Mouse (Mus musculus): ENCODE measurements around the gene Pla2g10. TPM values are rescaled to one million over a fixed set of nuclear protein-coding genes. Genes with fewer than 3 reads are reported as not detected.
"Not testable (repeated sequence)": the region's sequence is repeated elsewhere in the genome, so short reads cannot be mapped to it uniquely, and the experiment has no call there.

Gene Pla2g10
- 0.43 TPM in 1 of 2 replicates, not detected in the other for polyA plus RNA-seq (2015; fragmentation: Nextera tagmentation; extraction: Ambion mirVana)

DNA sequence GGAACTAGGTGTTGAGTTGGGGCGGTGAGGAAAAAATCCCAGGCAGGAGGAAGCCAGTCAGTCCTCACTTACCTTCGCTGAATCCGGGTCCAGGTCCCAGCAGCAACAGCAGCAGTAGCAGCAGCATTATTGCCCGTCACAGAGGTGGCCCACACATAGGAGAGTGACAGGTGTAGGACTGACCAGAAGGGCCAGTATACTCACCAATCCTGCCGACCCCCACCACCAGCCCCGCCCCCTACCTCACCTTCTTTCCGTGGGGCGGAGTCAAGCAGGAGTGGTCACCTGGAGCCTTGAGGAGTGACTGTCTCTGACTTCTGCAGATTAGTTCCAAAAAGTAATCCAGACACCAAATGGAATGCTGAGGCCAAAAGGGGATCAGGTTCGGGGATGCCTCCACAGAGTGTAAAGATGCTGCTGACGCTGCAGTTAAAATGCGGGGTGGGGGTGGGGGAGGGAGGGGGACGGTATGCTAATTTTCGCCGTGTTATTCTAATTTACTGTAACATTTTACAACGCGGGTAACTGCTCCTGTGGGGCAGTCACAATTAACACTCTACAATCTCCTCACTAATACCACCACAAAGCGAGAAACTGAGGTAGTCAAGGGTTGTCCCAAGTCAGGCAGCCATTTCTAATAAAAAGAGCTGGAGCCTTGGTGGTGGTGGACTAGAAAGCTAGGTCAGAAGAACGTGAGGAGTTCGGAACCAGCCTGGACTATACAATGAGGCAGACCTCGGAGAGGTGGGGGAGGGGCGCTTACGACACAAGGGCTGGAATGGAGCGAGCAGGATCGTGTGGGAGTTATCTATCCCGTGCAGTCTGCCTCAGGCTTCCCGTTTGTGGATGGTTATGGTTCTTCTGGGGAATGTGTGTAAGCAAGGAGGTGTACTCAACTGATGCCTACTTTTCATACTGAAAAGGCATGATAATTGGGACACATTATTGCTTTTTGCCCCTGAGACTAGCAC, at the start of gene Pla2g10:
TSS of gene Pla2g10 (minus strand) at position 699 of the 971 bp plus-strand sequence.
- peak within 1 kb of the TSS; percentile 34 for H3K4me2 ChIP-seq (ENCODE audit: low read length)
- no peaks in the 10 kb centered on the region for H3K27me3 ChIP-seq (replicated peaks; ENCODE audit: control insufficient read depth, insufficient read depth, low read length)
- peaks cover 4% of the 10 kb centered on the region; the same call in 1 of the 2 replicates for H3K4me1 ChIP-seq (replicated peaks; ENCODE audit: control insufficient read depth, insufficient read depth, low read length)
- peak within 1 kb of the TSS; percentile 14; the same call in 1 of the 2 replicates for H3K4me3 ChIP-seq (replicated peaks; ENCODE audit: low read length)
- H3K36me3 ChIP-seq (ENCODE audit: control insufficient read depth, insufficient read depth), result no peaks in the 10 kb centered on the region
- ATAC-seq, result no peak; the same call in 1 of the 2 replicates
- WGBS, result 14% methylated on average over 23 of the region's 26 CpGs
- no peak within 1 kb of the TSS for H3K9ac ChIP-seq (replicated peaks; ENCODE audit: low read depth, low read length)
- no peaks in the 10 kb centered on the region for H3K9me3 ChIP-seq (ENCODE audit: control insufficient read depth, low read length)
- H3K27ac ChIP-seq (ENCODE audit: low read length), result no peak within 1 kb of the TSS

DNA sequence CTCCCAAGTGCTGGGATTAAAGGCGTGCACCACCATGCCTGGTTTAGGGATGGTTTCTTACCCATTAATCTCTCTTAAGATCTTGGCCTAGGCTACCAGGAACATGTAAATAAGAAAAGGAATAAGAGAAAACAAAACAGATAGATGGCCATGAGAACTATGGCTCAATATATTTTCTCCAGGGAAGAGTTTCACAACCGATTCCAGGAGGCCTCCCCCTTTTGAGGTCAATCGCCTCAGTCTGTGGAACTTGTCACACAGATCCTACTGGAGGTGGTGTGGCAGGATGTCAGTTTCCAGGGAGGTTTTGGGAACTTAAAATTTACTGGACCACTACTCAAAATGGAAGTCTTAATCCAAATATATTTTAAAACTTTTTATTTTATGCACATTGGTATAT, 43.9 kb upstream of the Pla2g10 start:
- not testable (repeated sequence) for H3K27ac ChIP-seq (ENCODE audit: low read length); H3K4me3 ChIP-seq (replicated peaks; ENCODE audit: low read length); H3K4me2 ChIP-seq (ENCODE audit: low read length); H3K36me3 ChIP-seq (ENCODE audit: control insufficient read depth, insufficient read depth); H3K9ac ChIP-seq (replicated peaks; ENCODE audit: low read depth, low read length); H3K9me3 ChIP-seq (ENCODE audit: control insufficient read depth, low read length); H3K4me1 ChIP-seq (replicated peaks; ENCODE audit: control insufficient read depth, insufficient read depth, low read length); ATAC-seq; H3K27me3 ChIP-seq (replicated peaks; ENCODE audit: control insufficient read depth, insufficient read depth, low read length)
- WGBS, result 91% methylated on average over 3 of the region's 3 CpGs

GRCm38 (mm10) chr16:13774011-13774410, 43.2 kb upstream of the Pla2g10 start:
- WGBS, result 80% methylated on average over 2 of the region's 2 CpGs

GRCm38 (mm10) chr16:13772051-13772450, 41.3 kb upstream of the Pla2g10 start:
- H3K27me3 ChIP-seq (replicated peaks; ENCODE audit: control insufficient read depth, insufficient read depth, low read length); H3K9me3 ChIP-seq (ENCODE audit: control insufficient read depth, low read length); H3K4me1 ChIP-seq (replicated peaks; ENCODE audit: control insufficient read depth, insufficient read depth, low read length); H3K4me3 ChIP-seq (replicated peaks; ENCODE audit: low read length); H3K27ac ChIP-seq (ENCODE audit: low read length); H3K9ac ChIP-seq (replicated peaks; ENCODE audit: low read depth, low read length); H3K4me2 ChIP-seq (ENCODE audit: low read length); ATAC-seq; H3K36me3 ChIP-seq (ENCODE audit: control insufficient read depth, insufficient read depth): not testable (repeated sequence)
- WGBS, result 83% methylated on average over 5 of the region's 5 CpGs

More at GRCm38 (mm10) chr16:13774011-13774410, 43.2 kb upstream of the Pla2g10 start:
- H3K4me2 ChIP-seq (ENCODE audit: low read length); H3K4me3 ChIP-seq (replicated peaks; ENCODE audit: low read length); H3K27ac ChIP-seq (ENCODE audit: low read length); ATAC-seq; H3K27me3 ChIP-seq (replicated peaks; ENCODE audit: control insufficient read depth, insufficient read depth, low read length); H3K36me3 ChIP-seq (ENCODE audit: control insufficient read depth, insufficient read depth); H3K9me3 ChIP-seq (ENCODE audit: control insufficient read depth, low read length); H3K4me1 ChIP-seq (replicated peaks; ENCODE audit: control insufficient read depth, insufficient read depth, low read length); H3K9ac ChIP-seq (replicated peaks; ENCODE audit: low read depth, low read length): not testable (repeated sequence)

GRCm38 (mm10) chr16:13771603-13772002, 40.8 kb upstream of the Pla2g10 start:
- not testable (repeated sequence) for H3K9ac ChIP-seq (replicated peaks; ENCODE audit: low read depth, low read length); H3K4me2 ChIP-seq (ENCODE audit: low read length); H3K27me3 ChIP-seq (replicated peaks; ENCODE audit: control insufficient read depth, insufficient read depth, low read length); H3K4me3 ChIP-seq (replicated peaks; ENCODE audit: low read length); H3K4me1 ChIP-seq (replicated peaks; ENCODE audit: control insufficient read depth, insufficient read depth, low read length); H3K27ac ChIP-seq (ENCODE audit: low read length); H3K9me3 ChIP-seq (ENCODE audit: control insufficient read depth, low read length); ATAC-seq; H3K36me3 ChIP-seq (ENCODE audit: control insufficient read depth, insufficient read depth)
- WGBS, result 77% methylated on average over 4 of the region's 4 CpGs

DNA sequence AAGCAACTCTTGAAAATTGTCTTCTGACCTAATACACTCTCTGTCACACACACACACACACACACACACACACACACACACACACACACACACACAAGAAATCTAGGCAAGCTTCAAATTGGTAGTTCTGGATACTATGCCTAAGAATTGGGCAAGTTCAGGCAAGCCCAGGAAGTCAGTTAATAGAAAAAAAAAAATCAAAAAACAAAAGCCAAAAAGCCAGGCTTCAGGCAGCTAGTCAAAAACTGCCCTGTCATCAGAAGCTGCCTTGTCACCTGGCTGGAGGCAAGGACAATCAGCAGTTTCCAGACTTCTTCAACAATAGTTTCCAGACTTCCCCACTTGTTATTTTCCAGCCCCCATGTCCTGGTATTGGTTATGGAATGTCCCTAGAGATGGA, 35.6 kb upstream of the Pla2g10 start:
- Histone ChIP-seq H3K4me1 (replicated peaks; ENCODE audit: control insufficient read depth, insufficient read depth, low read length) (no peaks in the 10 kb centered on the region), H3K36me3 (ENCODE audit: control insufficient read depth, insufficient read depth) (no peaks in the 10 kb centered on the region), H3K27ac (ENCODE audit: low read length) (no peak overlapping the region), H3K9me3 (ENCODE audit: control insufficient read depth, low read length) (no peaks in the 10 kb centered on the region), H3K4me2 (ENCODE audit: low read length) (no peak overlapping the region), H3K27me3 (replicated peaks; ENCODE audit: control insufficient read depth, insufficient read depth, low read length) (no peaks in the 10 kb centered on the region), H3K4me3 (replicated peaks; ENCODE audit: low read length) (no peak overlapping the region), H3K9ac (replicated peaks; ENCODE audit: low read depth, low read length) (no peak overlapping the region)
- ATAC-seq, result no peak

DNA sequence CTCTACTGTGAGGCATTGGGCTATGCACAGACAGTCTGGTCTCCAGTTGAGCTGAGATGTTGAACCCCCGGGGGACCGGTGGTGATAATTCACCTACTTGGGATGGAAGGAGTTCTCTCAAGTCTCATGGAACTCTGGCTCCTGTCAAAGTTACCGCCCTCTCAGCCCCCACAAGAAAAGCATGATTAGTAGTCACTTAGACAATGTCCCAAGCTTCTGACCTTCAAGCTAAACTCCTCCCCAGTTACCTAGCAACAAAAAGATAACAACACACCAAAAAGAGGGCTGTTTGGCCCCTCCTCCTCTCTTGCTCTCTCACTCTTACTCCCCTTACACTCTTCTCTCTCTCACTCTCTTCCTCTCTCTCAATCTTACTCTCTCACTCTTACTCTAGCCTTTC, 33.7 kb upstream of the Pla2g10 start:
- WGBS, result 86% methylated on average over 3 of the region's 3 CpGs
- Histone ChIP-seq H3K36me3 (ENCODE audit: control insufficient read depth, insufficient read depth) (no peaks in the 10 kb centered on the region), H3K4me2 (ENCODE audit: low read length) (no peak overlapping the region), H3K9me3 (ENCODE audit: control insufficient read depth, low read length) (no peaks in the 10 kb centered on the region), H3K27ac (ENCODE audit: low read length) (no peak overlapping the region), H3K4me1 (replicated peaks; ENCODE audit: control insufficient read depth, insufficient read depth, low read length) (no peaks in the 10 kb centered on the region), H3K9ac (replicated peaks; ENCODE audit: low read depth, low read length) (no peak overlapping the region), H3K4me3 (replicated peaks; ENCODE audit: low read length) (no peak overlapping the region), H3K27me3 (replicated peaks; ENCODE audit: control insufficient read depth, insufficient read depth, low read length) (no peaks in the 10 kb centered on the region)
- no peak for ATAC-seq

DNA sequence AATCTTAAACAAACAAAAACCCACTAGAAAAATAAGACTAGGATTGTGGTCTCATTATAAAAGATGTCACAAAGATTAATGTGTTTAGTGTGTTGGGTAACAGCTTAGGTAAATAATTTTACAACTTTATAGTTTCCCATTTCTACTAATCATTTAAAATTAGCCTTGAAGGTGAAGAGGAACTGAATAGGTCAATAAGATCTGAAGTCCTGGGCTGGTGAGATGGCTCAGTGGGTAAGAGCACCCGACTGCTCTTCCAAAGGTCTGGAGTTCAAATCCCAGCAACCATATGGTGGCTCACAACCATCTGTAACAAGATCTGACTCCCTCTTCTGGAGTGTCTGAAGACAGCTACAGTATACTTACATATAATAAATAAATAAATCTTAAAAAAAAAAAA, 32.0 kb upstream of the Pla2g10 start:
- not testable (repeated sequence) for H3K9me3 ChIP-seq (ENCODE audit: control insufficient read depth, low read length); H3K4me2 ChIP-seq (ENCODE audit: low read length); H3K4me3 ChIP-seq (replicated peaks; ENCODE audit: low read length); H3K27ac ChIP-seq (ENCODE audit: low read length); H3K36me3 ChIP-seq (ENCODE audit: control insufficient read depth, insufficient read depth); H3K27me3 ChIP-seq (replicated peaks; ENCODE audit: control insufficient read depth, insufficient read depth, low read length); H3K4me1 ChIP-seq (replicated peaks; ENCODE audit: control insufficient read depth, insufficient read depth, low read length); H3K9ac ChIP-seq (replicated peaks; ENCODE audit: low read depth, low read length); ATAC-seq
- WGBS, result 100% methylated on average over 1 of the region's 1 CpGs

DNA sequence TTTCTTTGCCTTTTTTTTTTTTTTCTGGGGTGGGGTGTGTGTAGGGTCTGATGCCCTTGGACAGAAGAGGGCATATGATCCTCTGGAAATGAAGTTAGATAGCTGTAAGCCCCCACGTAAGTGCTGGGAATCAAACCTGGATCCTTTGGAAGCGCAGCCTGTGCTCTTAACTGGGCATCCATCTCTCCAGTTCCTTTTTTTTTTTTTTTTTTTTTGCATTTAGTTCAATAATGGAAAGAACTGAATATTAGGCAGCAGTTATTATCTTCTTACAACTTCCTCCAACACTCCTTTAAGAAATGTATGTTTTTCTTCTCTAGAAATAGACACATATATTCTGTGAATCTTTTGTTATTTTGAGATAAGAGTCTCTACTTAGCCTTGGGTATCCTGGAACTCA, 27.0 kb upstream of the Pla2g10 start:
- H3K9me3 ChIP-seq (ENCODE audit: control insufficient read depth, low read length), result no peaks in the 10 kb centered on the region
- no peak overlapping the region for H3K27ac ChIP-seq (ENCODE audit: low read length)
- H3K4me2 ChIP-seq (ENCODE audit: low read length), result no peak overlapping the region; the same call in 1 of the 2 replicates
- 93% methylated on average over 2 of the region's 2 CpGs for WGBS
- H3K4me1 ChIP-seq (replicated peaks; ENCODE audit: control insufficient read depth, insufficient read depth, low read length), result peaks cover 11% of the 10 kb centered on the region
- no peak overlapping the region for H3K4me3 ChIP-seq (replicated peaks; ENCODE audit: low read length)
- H3K36me3 ChIP-seq (ENCODE audit: control insufficient read depth, insufficient read depth), result no peaks in the 10 kb centered on the region
- no peak for ATAC-seq
- no peak overlapping the region for H3K9ac ChIP-seq (replicated peaks; ENCODE audit: low read depth, low read length)
- no peaks in the 10 kb centered on the region for H3K27me3 ChIP-seq (replicated peaks; ENCODE audit: control insufficient read depth, insufficient read depth, low read length)
